Mouse (Mus musculus) myocyte (in vitro differentiated cells): ENCODE data around the gene Dapk3. TPM values are rescaled to one million over a fixed set of nuclear protein-coding genes. Genes with fewer than 3 reads are reported as not detected.

Source experiments
- H3K27me3 ChIP-seq: one replicate; pipeline ENCODE4 v1.6.1; 2011; ENCODE audit not compliant: control insufficient read depth, insufficient read depth, insufficient read length
- H3K36me3 ChIP-seq: one replicate; pipeline ENCODE4 v1.6.1; 2011; ENCODE audit not compliant: control insufficient read depth, insufficient read depth
- H3K4me2 ChIP-seq: one replicate; pipeline ENCODE4 v1.6.1; 2011; ENCODE audit warnings: low read depth, control low read depth
- H3K4me3 ChIP-seq: one replicate; pipeline ENCODE4 v1.5.1; 2011; ENCODE audit warnings: mild to moderate bottlenecking, control low read depth, moderate library complexity
- H3K79me2 ChIP-seq: one replicate; pipeline ENCODE4 v1.6.1; 2011; ENCODE audit not compliant: control insufficient read depth, insufficient read depth
- H3ac ChIP-seq: one replicate; pipeline ENCODE4 v1.6.1; 2011; ENCODE audit not compliant: control insufficient read depth, insufficient read length
- CEBPB ChIP-seq: IDR thresholded peaks from 2 replicates; pipeline ENCODE4 v1.6.1; 2011; ENCODE audit warnings: mild to moderate bottlenecking, moderate library complexity; ENCODE audit not compliant: poor library complexity, insufficient read depth, severe bottlenecking
- E2F4 ChIP-seq: IDR thresholded peaks from one replicate; pipeline ENCODE4 v1.6.1; 2011; ENCODE audit warnings: mild to moderate bottlenecking, control low read depth, moderate library complexity; ENCODE audit not compliant: insufficient read depth
- MAX ChIP-seq: IDR thresholded peaks from one replicate; pipeline ENCODE4 v1.6.1; 2011; ENCODE audit warnings: low read depth, mild to moderate bottlenecking, control low read depth
- MYOD1 ChIP-seq, 3 experiments: IDR thresholded peaks; one replicate each; pipeline ENCODE4 v1.6.1; 2011; ENCODE audit warnings: control low read depth in 2 of 3, low read depth in 2 of 3, mild to moderate bottlenecking in 2 of 3, moderate library complexity in 1 of 3; ENCODE audit not compliant: insufficient read length in 2 of 3, control insufficient read depth in 1 of 3
- MYOG ChIP-seq, 3 experiments: IDR thresholded peaks; one replicate each; pipeline ENCODE4 v1.6.1; 2011; ENCODE audit warnings: control low read depth in 2 of 3, low read depth in 2 of 3, mild to moderate bottlenecking in 2 of 3; ENCODE audit not compliant: insufficient read length in 2 of 3, control insufficient read depth in 1 of 3, insufficient read depth in 1 of 3
- POLR2A ChIP-seq: IDR thresholded peaks from one replicate; pipeline ENCODE4 v1.6.1; 2011; ENCODE audit warnings: low read depth, mild to moderate bottlenecking, control low read depth, moderate library complexity; ENCODE audit not compliant: insufficient read length
- POLR2AphosphoS2 ChIP-seq: IDR thresholded peaks from one replicate; pipeline ENCODE4 v1.6.1; 2011; ENCODE audit warnings: low read depth, control low read depth; ENCODE audit not compliant: insufficient read length
- REST ChIP-seq: IDR thresholded peaks from one replicate; pipeline ENCODE4 v1.6.1; 2011; ENCODE audit warnings: mild to moderate bottlenecking, control low read depth, moderate library complexity; ENCODE audit not compliant: insufficient read depth, insufficient read length
- SRF ChIP-seq: IDR thresholded peaks from one replicate; pipeline ENCODE4 v1.6.1; 2011; ENCODE audit warnings: low read depth; ENCODE audit not compliant: control insufficient read depth, insufficient read length
- TCF12 ChIP-seq: IDR thresholded peaks from one replicate; pipeline ENCODE4 v1.6.1; 2011; ENCODE audit warnings: mild to moderate bottlenecking, control low read depth; ENCODE audit not compliant: poor library complexity, insufficient read depth, severe bottlenecking
- TCF3 ChIP-seq: IDR thresholded peaks from one replicate; pipeline ENCODE4 v1.6.1; 2011; ENCODE audit warnings: low read depth, control low read depth; ENCODE audit not compliant: insufficient read length
- USF1 ChIP-seq: IDR thresholded peaks from one replicate; pipeline ENCODE4 v1.6.1; 2011; ENCODE audit warnings: low read depth, mild to moderate bottlenecking, control low read depth, moderate library complexity
- polyA plus RNA-seq: library from polyadenylated mRNA; unstranded; fragments of >200 nt; fragmentation: generic; extraction: Trizol; gene quantifications from one replicate; pipeline ENCODE4 v1.2.1, GENCODE M21; 2012; ENCODE audit warnings: missing spikeins

Dapk3 gene
- polyA plus RNA-seq, 1 experiment = 120 TPM

DNA sequence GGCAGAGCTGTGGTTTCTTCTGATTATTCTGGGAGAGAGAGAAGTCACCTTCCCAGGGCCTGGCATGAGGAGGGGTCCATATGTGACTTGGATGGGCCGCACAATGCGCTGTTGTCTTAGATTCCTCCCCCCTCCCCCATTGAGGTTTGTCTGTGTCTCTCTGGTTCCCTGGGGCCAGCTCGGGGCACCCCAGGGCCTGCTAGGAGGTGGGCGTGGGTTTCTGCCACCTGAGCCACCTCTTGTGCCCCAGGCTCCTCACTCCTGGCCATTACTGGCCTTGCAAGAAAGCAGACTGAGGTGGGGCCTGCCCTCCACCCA is 43.3 kb upstream of the Dapk3 start:
- Histone ChIP-seq H3K4me3 (peak overlapping the region; percentile 94), H3K36me3 (no peaks in the 10 kb centered on the region), H3ac (no peak overlapping the region), H3K4me2 (peak overlapping the region; percentile 89), H3K79me2 (peaks cover 64% of the 10 kb centered on the region), H3K27me3 (no peaks in the 10 kb centered on the region)
- TF ChIP-seq REST = no peak
- no peak for TF ChIP-seq POLR2A
- no peak for TF ChIP-seq MYOG (IDR thresholded peaks at IDR 0.05; ENCODE audit: control insufficient read depth in 1 of 3, insufficient read depth in 1 of 3, insufficient read length in 2 of 3, low read depth in 2 of 3)
- TF ChIP-seq TCF12 = no peak
- no peak for TF ChIP-seq CEBPB

DNA sequence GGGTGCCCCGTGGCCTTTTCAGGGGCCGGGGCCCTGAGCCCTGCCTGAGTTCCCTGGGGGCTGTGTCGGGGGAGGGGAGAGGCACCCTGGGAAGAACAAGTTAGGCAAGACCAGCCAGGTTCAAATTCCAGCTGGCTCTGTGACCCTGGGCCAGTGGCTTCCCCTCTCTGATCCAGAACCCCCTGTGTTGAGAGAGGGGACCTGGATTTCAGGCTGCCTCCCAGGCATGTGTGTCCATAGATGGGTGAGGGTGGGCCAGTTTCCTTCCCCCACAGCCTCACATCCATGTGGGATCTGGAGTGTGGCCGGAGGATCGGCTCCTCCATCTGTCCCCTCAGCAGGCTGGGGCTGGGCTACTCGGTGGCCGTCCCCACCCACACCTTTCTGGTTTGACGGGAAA is 42.8 kb upstream of the Dapk3 start:
- H3K4me2 ChIP-seq = peak overlapping the region; percentile 89
- no peak overlapping the region for H3ac ChIP-seq
- peaks cover 3% of the 10 kb centered on the region for H3K36me3 ChIP-seq
- H3K4me3 ChIP-seq = peak overlapping the region; percentile 94
- no peak for TF ChIP-seq CEBPB
- peaks cover 66% of the 10 kb centered on the region for H3K79me2 ChIP-seq
- H3K27me3 ChIP-seq = no peaks in the 10 kb centered on the region

DNA sequence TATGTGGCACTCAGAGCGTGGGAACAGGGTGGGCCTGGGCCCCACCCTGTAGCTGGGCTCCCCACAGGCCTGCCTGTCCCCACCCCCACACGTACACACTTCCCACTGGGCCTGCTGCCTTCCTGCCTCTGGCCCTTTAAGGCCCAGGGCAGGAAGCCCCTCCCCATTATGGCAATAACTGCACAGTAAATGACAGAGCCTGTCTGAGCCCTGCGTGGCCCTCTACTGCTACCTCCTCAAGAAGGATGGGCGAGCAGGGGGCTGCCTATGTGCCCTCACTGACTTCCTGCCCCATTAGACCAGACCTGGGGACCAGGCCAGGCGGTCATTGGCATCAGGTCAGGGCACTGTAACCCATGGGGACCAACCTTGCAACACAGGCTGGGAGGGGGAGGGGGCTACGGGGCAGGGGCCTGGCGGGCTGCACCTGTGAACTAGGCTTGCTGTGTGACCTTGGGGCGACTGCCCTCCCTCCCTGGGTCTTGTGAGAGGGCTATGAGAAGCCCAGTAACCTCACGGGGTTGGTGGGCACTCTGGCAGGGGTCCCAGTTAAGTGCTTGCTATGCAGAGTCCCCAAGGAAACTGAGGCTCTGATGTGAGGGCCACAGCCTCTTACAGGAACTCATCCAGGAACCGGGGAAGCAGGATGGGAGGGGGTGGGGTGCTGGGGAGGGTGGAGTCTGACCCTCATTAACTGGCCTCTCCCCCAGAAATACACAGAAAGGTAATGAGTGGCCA is 41.9 kb upstream of the Dapk3 start:
- H3K4me2 ChIP-seq = peak overlapping the region; percentile 89
- peaks cover 75% of the 10 kb centered on the region for H3K79me2 ChIP-seq
- H3K27me3 ChIP-seq = no peaks in the 10 kb centered on the region
- no peak for TF ChIP-seq POLR2AphosphoS2
- TF ChIP-seq E2F4 = no peak
- TF ChIP-seq REST = no peak
- no peak for TF ChIP-seq CEBPB
- no peak for TF ChIP-seq POLR2A
- TF ChIP-seq SRF = no peak
- no peak for TF ChIP-seq TCF12
- TF ChIP-seq MYOG (IDR thresholded peaks at IDR 0.05; ENCODE audit: control insufficient read depth in 1 of 3, insufficient read depth in 1 of 3, insufficient read length in 2 of 3, low read depth in 2 of 3) = no peak
- TF ChIP-seq TCF3 = no peak
- TF ChIP-seq MAX = no peak
- TF ChIP-seq USF1 = no peak
- TF ChIP-seq MYOD1 (IDR thresholded peaks at IDR 0.05; ENCODE audit: control insufficient read depth in 1 of 3, insufficient read length in 2 of 3, low read depth in 2 of 3) = no peak
- no peak overlapping the region for H3ac ChIP-seq
- H3K4me3 ChIP-seq = peak overlapping the region; percentile 94
- H3K36me3 ChIP-seq = peaks cover 9% of the 10 kb centered on the region

DNA sequence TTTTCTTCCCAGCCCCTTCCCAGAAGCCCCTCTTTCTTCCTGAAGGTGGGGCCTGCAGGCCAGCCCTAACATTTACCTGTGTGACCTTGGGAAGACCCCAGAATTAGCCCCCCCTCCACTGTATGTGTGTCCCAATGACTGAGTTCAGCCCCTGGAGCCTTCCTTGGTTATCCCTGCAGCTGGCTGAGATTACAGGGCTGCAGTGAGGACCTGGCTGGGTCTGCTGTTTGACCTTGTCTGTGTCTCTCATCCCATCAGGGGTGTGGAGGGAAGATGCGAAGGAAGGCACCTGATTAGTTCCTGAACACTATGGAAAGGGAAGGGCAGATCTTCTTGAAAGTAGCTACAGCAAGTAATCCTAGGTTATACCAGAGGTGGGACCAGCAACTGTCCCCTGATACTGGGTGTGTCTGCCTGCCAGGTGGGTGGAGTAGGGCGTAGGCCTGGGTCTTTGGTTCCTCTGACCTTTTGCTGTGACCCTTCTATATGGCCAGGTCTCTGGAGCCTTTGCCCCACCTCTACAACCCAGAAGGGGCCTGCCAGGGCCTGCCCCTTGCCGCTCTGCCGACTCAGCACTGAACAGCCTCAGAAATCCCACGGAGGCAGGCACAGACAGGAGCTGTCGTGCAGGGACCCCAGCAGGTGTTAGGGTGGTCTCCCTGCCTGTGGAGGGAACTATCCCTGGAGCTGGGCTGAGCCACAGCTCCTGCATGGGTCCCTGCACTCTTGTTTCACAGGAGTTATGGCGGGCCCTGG is 41.2 kb upstream of the Dapk3 start:
- H3K27me3 ChIP-seq = no peaks in the 10 kb centered on the region
- peaks cover 80% of the 10 kb centered on the region for H3K79me2 ChIP-seq
- no peak overlapping the region for H3ac ChIP-seq
- peak overlapping the region; percentile 94 for H3K4me3 ChIP-seq
- TF ChIP-seq REST (no peak), MAX (no peak)
- H3K4me2 ChIP-seq = peak overlapping the region; percentile 89
- peaks cover 9% of the 10 kb centered on the region for H3K36me3 ChIP-seq

DNA sequence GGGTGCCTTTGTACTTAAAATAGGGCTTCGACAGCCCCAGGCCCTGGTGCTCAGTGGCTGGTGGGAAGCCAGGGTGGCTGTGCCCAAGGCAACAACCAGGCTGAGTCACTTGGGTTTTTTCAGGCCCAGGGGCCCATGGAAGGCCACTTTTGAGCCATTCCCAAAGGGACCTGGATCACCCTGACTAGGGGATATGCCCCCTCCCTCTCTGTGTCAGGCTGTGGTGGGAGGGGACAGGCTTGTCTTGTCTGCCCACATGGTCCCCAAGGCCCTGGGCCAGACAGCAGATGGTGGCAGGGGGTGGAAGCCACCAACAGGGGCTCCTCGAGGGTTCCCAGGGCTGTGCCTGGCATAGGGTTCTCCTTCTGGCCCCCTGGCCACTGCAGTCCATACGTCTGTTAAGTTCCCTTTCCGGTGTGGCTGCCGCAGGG is 40.2 kb upstream of the Dapk3 start:
- Histone ChIP-seq H3K4me3 (no peak overlapping the region), H3K27me3 (no peaks in the 10 kb centered on the region), H3K79me2 (peaks cover 90% of the 10 kb centered on the region), H3K4me2 (peak overlapping the region; percentile 89), H3K36me3 (peaks cover 9% of the 10 kb centered on the region), H3ac (no peak overlapping the region)
- TF ChIP-seq MYOG (IDR thresholded peaks at IDR 0.05; ENCODE audit: control insufficient read depth in 1 of 3, insufficient read depth in 1 of 3, insufficient read length in 2 of 3, low read depth in 2 of 3) = peak in 1 of 3 experiments; percentile 32
- no peak for TF ChIP-seq TCF3
- no peak for TF ChIP-seq CEBPB
